Mouse (Mus musculus) liver, adult 2 months (tissue): ENCODE data around the gene Acad10. TPM values are rescaled to one million over a fixed set of nuclear protein-coding genes. Genes with fewer than 3 reads are reported as not detected.
A peak's percentile ranks its signal among the peaks of the same experiment; 100 is the strongest.

Source experiments
- DNase-seq: peaks from one replicate; pipeline ENCODE4 v3.0.0-alpha.2; 2011; ENCODE audit warnings: low read depth, low spot score; ENCODE audit errors: extremely low read depth
- H3K27ac ChIP-seq: fragments of 200-500 bp; replicated peaks from 2 replicates; pipeline ENCODE4 v1.5.1; 2012; ENCODE audit warnings: low read depth, mild to moderate bottlenecking, control low read depth, inconsistent platforms, low read length; ENCODE audit not compliant: insufficient read depth
- H3K27me3 ChIP-seq: fragments of 200-500 bp; 2 replicates; pipeline ENCODE4 v1.6.1; 2012; ENCODE audit warnings: mild to moderate bottlenecking, moderate library complexity, low read length, inconsistent platforms; ENCODE audit not compliant: control insufficient read depth, insufficient read depth
- H3K36me3 ChIP-seq: fragments of 200-500 bp; 2 replicates; pipeline ENCODE4 v1.6.1; 2012; ENCODE audit warnings: low read length, inconsistent platforms; ENCODE audit not compliant: control insufficient read depth, insufficient read depth
- H3K4me1 ChIP-seq: fragments of 200-500 bp; 2 replicates; pipeline ENCODE4 v1.6.1; 2011; ENCODE audit warnings: low read length; ENCODE audit not compliant: control insufficient read depth, insufficient read depth
- H3K4me3 ChIP-seq: fragments of 200-500 bp; 2 replicates; pipeline ENCODE4 v1.5.1; 2011; ENCODE audit warnings: low read depth, mild to moderate bottlenecking, control low read depth, low read length, moderate library complexity; ENCODE audit not compliant: insufficient read depth
- H3K79me2 ChIP-seq: fragments of 200-500 bp; 2 replicates; pipeline ENCODE4 v1.6.1; 2012; ENCODE audit warnings: inconsistent platforms, mild to moderate bottlenecking, low read length, moderate library complexity; ENCODE audit not compliant: control insufficient read depth, insufficient read depth
- H3K9ac ChIP-seq: fragments of 200-500 bp; 2 replicates; pipeline ENCODE4 v1.6.1; 2012; ENCODE audit warnings: low read depth, mild to moderate bottlenecking, control low read depth, inconsistent platforms, low read length
- CTCF ChIP-seq: fragments of 200-500 bp; IDR thresholded peaks from 2 replicates; pipeline ENCODE4 v1.5.1; 2011; ENCODE audit warnings: low read depth, low read length, control low read depth
- POLR2A ChIP-seq: fragments of 200-500 bp; IDR thresholded peaks from 2 replicates; pipeline ENCODE4 v1.6.1; 2011; ENCODE audit warnings: low read length, control low read depth; ENCODE audit not compliant: insufficient read depth; ENCODE audit errors: extremely low read depth
- WGBS: fragments of 180-500 bp; shearing (Covaris S2); methylation state at CpG from one replicate; pipeline ENCODE4 v1.1.7; 2018; 5-methylcytosine and 5-hydroxymethylcytosine counted together
- polyA plus RNA-seq: library from polyadenylated mRNA; depleted of rRNA; stranded (reverse); fragments of >200 nt; gene quantifications from 2 replicates; pipeline ENCODE4 v1.2.3, GENCODE M21; 2012; rRNA removed
- total RNA-seq: library from RNA; depleted of rRNA; stranded (reverse); fragments of >200 nt; gene quantifications from 2 replicates; pipeline ENCODE4 v1.2.3, GENCODE M21; 2014; rRNA removed

The Acad10 gene
- total RNA-seq, result 19.6 and 23.5 TPM in 2 replicates
- polyA plus RNA-seq, result 27.5 and 27.7 TPM in 2 replicates

GRCm38 (mm10) chr5:121660059-121660896, at the start of gene Acad10, which contains the start of gene Brap:
Gene Acad10 (minus strand): TSS chr5:121660514.
Gene Brap (plus strand): TSS chr5:121660563.
- whole genome bisulfite sequencing, result under 1% methylated on average over 78 of the region's 85 CpGs
- TF ChIP-seq POLR2A, result peak; percentile 88; the same call in 1 of the 2 replicates
- TF ChIP-seq CTCF, result no peak
- no peaks in the 10 kb centered on the region for H3K27me3 ChIP-seq
- peak within 1 kb of the TSS; percentile 74 for H3K4me3 ChIP-seq
- H3K4me1 ChIP-seq, result peaks cover 16% of the 10 kb centered on the region
- peaks cover 23% of the 10 kb centered on the region for H3K79me2 ChIP-seq
- DNase-seq, result peak; percentile 81
- peak within 1 kb of the TSS; percentile 99 for H3K9ac ChIP-seq
- H3K36me3 ChIP-seq, result peaks cover 21% of the 10 kb centered on the region; the same call in 1 of the 2 replicates
- H3K27ac ChIP-seq, result peak within 1 kb of the TSS; percentile 99

GRCm38 (mm10) chr5:121704512-121705248, 44.4 kb upstream of the Acad10 start:
- DNase-seq, result no peak
- no peaks in the 10 kb centered on the region for H3K36me3 ChIP-seq
- 9% methylated on average over 20 of the region's 20 CpGs for WGBS
- H3K4me1 ChIP-seq, result peaks cover 30% of the 10 kb centered on the region
- TF ChIP-seq CTCF, result no peak
- TF ChIP-seq POLR2A, result no peak
- H3K79me2 ChIP-seq, result no peaks in the 10 kb centered on the region
- H3K27ac ChIP-seq, result peak overlapping the region; percentile 87
- peak overlapping the region; percentile 37 for H3K9ac ChIP-seq
- H3K27me3 ChIP-seq, result no peaks in the 10 kb centered on the region
- no peak overlapping the region for H3K4me3 ChIP-seq

- no peak overlapping the region for H3K4me3 ChIP-seq
- no peak overlapping the region; the same call in 1 of the 2 replicates for H3K9ac ChIP-seq
- H3K27ac ChIP-seq, result peak overlapping the region; percentile 91
- peak; percentile 97 for DNase-seq
- 0% methylated on average over 1 of the region's 1 CpGs for WGBS
- no peaks in the 10 kb centered on the region for H3K79me2 ChIP-seq
- TF ChIP-seq CTCF (no peak), POLR2A (no peak)
- H3K27me3 ChIP-seq, result no peaks in the 10 kb centered on the region
- peaks cover 30% of the 10 kb centered on the region for H3K4me1 ChIP-seq
- H3K36me3 ChIP-seq, result no peaks in the 10 kb centered on the region
Observed at GRCm38 (mm10) chr5:121703341-121703740, 43.0 kb upstream of the Acad10 start.

GRCm38 (mm10) chr5:121701111-121701769, 40.9 kb upstream of the Acad10 start:
- no peaks in the 10 kb centered on the region for H3K27me3 ChIP-seq
- peak; percentile 79 for DNase-seq
- no peak overlapping the region for H3K4me3 ChIP-seq
- TF ChIP-seq CTCF (no peak), POLR2A (no peak)
- WGBS, result 17% methylated on average over 8 of the region's 8 CpGs
- H3K36me3 ChIP-seq, result no peaks in the 10 kb centered on the region
- peak overlapping the region; percentile 15 for H3K9ac ChIP-seq
- peaks cover 36% of the 10 kb centered on the region for H3K4me1 ChIP-seq
- H3K27ac ChIP-seq, result peak overlapping the region; percentile 100
- H3K79me2 ChIP-seq, result no peaks in the 10 kb centered on the region

- WGBS, result 10% methylated on average over 11 of the region's 11 CpGs
- peaks cover 36% of the 10 kb centered on the region for H3K4me1 ChIP-seq
- no peaks in the 10 kb centered on the region for H3K27me3 ChIP-seq
- no peaks in the 10 kb centered on the region for H3K79me2 ChIP-seq
- peak overlapping the region; percentile 9; the same call in 1 of the 2 replicates for H3K4me3 ChIP-seq
- H3K36me3 ChIP-seq, result no peaks in the 10 kb centered on the region
- no peak for DNase-seq
- H3K27ac ChIP-seq, result peak overlapping the region; percentile 100
- 0 out of 2 replicates have a peak, but pooled peaks have one; percentile 27 for TF ChIP-seq POLR2A
- no peak for TF ChIP-seq CTCF
- peak overlapping the region; percentile 82 for H3K9ac ChIP-seq
Observed at GRCm38 (mm10) chr5:121700496-121700895, 40.2 kb upstream of the Acad10 start.
